Mouse (Mus musculus) intestine, embryonic 15.5 days (tissue): Measurements from ENCODE around the gene Mitf. TPM values are rescaled to one million over a fixed set of nuclear protein-coding genes. Genes with fewer than 3 reads are reported as not detected.
A peak's percentile ranks its signal among the peaks of the same experiment; 100 is the strongest.

Experiments
- ATAC-seq: fragments of 200-750 bp; cut with Nextera tagmentation; 2 replicates; pipeline ENCODE4 v1.8.0; 2017; ENCODE audit warnings: moderate TSS enrichment, moderate library complexity
- H3K27ac ChIP-seq: fragments of 300-500 bp; sonication (generic); 2 replicates; pipeline ENCODE4 v1.5.1; 2015; ENCODE audit warnings: mild to moderate bottlenecking, inconsistent platforms
- H3K27me3 ChIP-seq: fragments of 300-500 bp; sonication (generic); replicated peaks from 2 replicates; pipeline ENCODE4 v1.6.1; 2015; ENCODE audit warnings: inconsistent platforms
- H3K36me3 ChIP-seq: fragments of 300-500 bp; sonication (generic); 2 replicates; pipeline ENCODE4 v1.6.1; 2015; ENCODE audit warnings: inconsistent platforms
- H3K4me1 ChIP-seq: fragments of 300-500 bp; sonication (generic); replicated peaks from 2 replicates; pipeline ENCODE4 v1.6.1; 2015; ENCODE audit warnings: inconsistent platforms
- H3K4me2 ChIP-seq: fragments of 300-500 bp; sonication (generic); replicated peaks from 2 replicates; pipeline ENCODE4 v1.6.1; 2015; ENCODE audit warnings: mild to moderate bottlenecking, inconsistent platforms
- H3K4me3 ChIP-seq: fragments of 300-500 bp; sonication (generic); replicated peaks from 2 replicates; pipeline ENCODE4 v1.5.1; 2015; ENCODE audit warnings: inconsistent platforms
- H3K9ac ChIP-seq: fragments of 300-500 bp; sonication (generic); 2 replicates; pipeline ENCODE4 v1.6.1; 2015; ENCODE audit warnings: inconsistent platforms
- H3K9me3 ChIP-seq: fragments of 300-500 bp; sonication (generic); 2 replicates; pipeline ENCODE4 v1.6.1; 2016; ENCODE audit warnings: inconsistent platforms
- WGBS: fragments of 180-500 bp; shearing (Covaris S2); methylation state at CpG from one replicate; pipeline ENCODE4 v1.1.7; 2015; 5-methylcytosine and 5-hydroxymethylcytosine counted together
- polyA plus RNA-seq: library from polyadenylated mRNA; unstranded; fragments of >200 nt; fragmentation: Nextera tagmentation; extraction: Ambion mirVana; gene quantifications from 2 replicates; pipeline ENCODE4 v1.2.1, GENCODE M21; 2015

Mitf gene
- polyA plus RNA-seq, 1 experiment from 2014 or later: 0.90 TPM

DNA sequence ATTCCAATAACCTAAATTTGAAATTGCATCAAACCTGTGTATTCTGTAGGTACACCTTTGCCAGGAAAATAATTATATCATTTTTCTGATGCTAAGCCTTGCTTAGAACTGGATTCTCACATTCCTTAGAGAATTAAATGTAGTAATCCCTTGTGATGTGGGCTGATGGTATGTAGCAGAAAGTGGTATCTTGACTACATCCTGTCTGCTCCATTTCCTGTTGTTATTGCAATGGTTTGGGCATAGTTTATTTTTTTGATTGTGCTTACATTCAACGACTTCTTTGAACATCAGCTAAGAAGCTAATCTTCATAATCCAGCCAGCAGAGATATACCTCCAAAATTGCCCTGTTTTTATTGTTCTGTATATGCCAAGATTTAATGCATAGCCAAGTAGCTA, 217.0 kb downstream of the Mitf start:
- H3K4me3 ChIP-seq: no peak overlapping the region
- no peak overlapping the region for H3K4me2 ChIP-seq
- H3K9ac ChIP-seq: no peak overlapping the region
- WGBS: 47% methylated on average over 1 of the region's 1 CpGs
- no peaks in the 10 kb centered on the region for H3K9me3 ChIP-seq
- no peaks in the 10 kb centered on the region for H3K36me3 ChIP-seq
- H3K27me3 ChIP-seq: no peaks in the 10 kb centered on the region
- H3K27ac ChIP-seq: no peak overlapping the region
- no peaks in the 10 kb centered on the region for H3K4me1 ChIP-seq
- ATAC-seq: no peak

DNA sequence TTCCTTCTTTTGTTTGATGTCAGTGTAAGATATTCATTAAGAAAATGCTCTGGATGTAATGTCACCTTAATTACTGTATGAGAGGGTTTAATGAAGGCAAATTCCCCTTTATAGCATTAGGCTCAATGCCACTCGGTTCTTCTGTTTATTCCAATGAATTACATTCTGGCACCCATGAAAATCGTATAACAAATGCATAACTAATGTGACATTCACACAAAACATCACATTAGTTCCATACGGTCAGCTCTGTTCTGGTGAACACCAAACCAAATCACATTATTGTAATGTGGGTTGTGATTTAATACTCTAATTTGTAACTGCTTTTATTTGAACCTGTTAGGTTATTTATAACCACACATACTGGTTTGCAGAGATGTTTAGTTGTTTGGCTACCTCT, 231.7 kb downstream of the Mitf start:
- WGBS: 77% methylated on average over 3 of the region's 3 CpGs
- no peak overlapping the region for H3K4me2 ChIP-seq
- H3K9me3 ChIP-seq: no peaks in the 10 kb centered on the region
- H3K27ac ChIP-seq: no peak overlapping the region
- H3K4me1 ChIP-seq: no peaks in the 10 kb centered on the region
- no peaks in the 10 kb centered on the region for H3K36me3 ChIP-seq
- no peak overlapping the region for H3K4me3 ChIP-seq
- H3K27me3 ChIP-seq: no peaks in the 10 kb centered on the region
- no peak for ATAC-seq
- no peak overlapping the region for H3K9ac ChIP-seq

DNA sequence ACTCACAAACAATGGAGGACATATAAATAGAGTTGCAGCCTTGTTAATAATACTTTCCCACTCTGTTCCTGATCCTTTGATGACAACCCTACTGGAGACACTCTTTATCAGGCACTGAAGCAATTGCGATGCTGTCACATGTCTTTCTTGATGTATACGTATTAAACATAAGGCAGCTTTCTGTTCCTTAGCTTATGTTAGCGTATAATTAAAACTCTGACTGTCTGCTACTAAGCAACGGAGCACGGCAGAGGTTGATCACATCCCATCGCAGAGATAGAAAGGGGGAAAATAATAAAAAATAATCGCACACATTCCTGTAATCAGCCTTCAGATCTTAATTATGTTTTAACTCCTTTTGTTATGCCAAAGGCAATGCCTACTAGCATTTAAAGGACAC, 234.9 kb downstream of the Mitf start:
- WGBS: 86% methylated on average over 7 of the region's 7 CpGs
- H3K4me3 ChIP-seq: no peak overlapping the region
- H3K9me3 ChIP-seq: no peaks in the 10 kb centered on the region
- H3K27me3 ChIP-seq: no peaks in the 10 kb centered on the region
- H3K4me1 ChIP-seq: no peaks in the 10 kb centered on the region
- no peak for ATAC-seq
- H3K27ac ChIP-seq: no peak overlapping the region
- no peaks in the 10 kb centered on the region for H3K36me3 ChIP-seq
- H3K9ac ChIP-seq: no peak overlapping the region
- no peak overlapping the region for H3K4me2 ChIP-seq

DNA sequence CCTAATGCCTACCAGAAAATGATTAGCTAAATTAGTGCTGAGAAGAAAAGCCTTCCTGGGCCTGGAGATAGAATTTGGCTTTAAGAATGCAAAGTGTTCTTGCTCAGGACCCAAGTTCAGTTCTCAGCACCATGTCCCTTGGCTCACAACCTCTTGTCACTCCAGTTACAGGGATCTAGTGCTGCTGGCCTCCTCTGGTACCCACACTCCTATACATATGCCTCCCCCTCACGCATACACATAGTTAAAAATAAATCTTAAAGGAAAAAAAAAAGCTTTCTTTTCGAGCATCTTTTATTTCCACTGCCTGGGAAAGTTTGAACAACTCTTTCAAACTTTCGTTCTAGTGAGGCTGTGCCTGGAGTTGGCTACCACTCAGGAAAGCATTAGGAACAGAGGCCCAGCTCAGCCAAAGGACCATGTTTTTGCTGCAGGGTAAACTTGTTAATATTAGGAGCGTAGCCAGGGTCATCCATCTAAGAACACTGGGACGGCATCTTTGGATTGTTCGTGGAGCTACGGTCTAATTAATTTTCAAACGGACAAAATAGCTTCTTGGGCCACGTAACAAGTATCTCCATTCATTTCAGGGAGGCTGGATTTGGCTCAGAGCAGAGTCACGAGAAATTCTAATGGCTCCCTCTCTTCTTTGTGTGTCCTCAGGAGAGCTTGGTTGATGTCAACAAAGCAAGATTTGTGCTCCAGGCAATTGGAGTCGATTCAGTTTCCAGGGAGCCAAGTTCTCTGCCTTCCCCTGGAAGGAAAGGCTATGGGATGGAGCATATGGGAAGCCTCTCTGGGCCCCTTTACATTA, 239.7 kb downstream of the Mitf start:
- Histone ChIP-seq H3K36me3 (no peaks in the 10 kb centered on the region), H3K4me2 (no peak overlapping the region), H3K4me1 (no peaks in the 10 kb centered on the region), H3K9ac (no peak overlapping the region), H3K4me3 (no peak overlapping the region), H3K27ac (0 out of 2 replicates have a peak overlapping the region, but pooled peaks have one; percentile 54), H3K9me3 (no peaks in the 10 kb centered on the region), H3K27me3 (no peaks in the 10 kb centered on the region)
- WGBS: 49% methylated on average over 11 of the region's 11 CpGs
- peak; percentile 79 for ATAC-seq

DNA sequence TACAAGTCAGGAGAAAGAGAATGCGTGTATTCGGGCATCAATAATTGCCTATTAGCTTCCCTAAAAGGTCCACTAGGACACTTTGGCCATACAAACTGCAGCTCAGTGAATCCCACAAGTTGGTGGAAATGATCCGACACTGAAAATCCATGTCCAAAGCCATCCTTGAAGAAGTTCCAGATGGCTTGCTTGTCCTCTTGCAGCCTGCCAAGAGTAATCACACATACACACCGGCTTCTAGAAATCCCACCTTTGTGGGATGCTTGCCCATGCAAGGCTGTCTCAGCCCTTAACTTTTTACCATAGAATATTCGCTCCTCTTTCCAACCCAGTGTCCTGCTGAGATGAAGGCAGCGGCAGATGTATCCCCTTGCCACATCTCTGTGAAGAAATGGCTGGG, 240.9 kb downstream of the Mitf start:
- Histone ChIP-seq H3K4me2 (no peak overlapping the region), H3K27ac (no peak overlapping the region), H3K36me3 (no peaks in the 10 kb centered on the region), H3K4me1 (no peaks in the 10 kb centered on the region), H3K9me3 (no peaks in the 10 kb centered on the region), H3K4me3 (no peak overlapping the region), H3K9ac (no peak overlapping the region), H3K27me3 (no peaks in the 10 kb centered on the region)
- no peak for ATAC-seq
- 70% methylated on average over 6 of the region's 6 CpGs for WGBS

DNA sequence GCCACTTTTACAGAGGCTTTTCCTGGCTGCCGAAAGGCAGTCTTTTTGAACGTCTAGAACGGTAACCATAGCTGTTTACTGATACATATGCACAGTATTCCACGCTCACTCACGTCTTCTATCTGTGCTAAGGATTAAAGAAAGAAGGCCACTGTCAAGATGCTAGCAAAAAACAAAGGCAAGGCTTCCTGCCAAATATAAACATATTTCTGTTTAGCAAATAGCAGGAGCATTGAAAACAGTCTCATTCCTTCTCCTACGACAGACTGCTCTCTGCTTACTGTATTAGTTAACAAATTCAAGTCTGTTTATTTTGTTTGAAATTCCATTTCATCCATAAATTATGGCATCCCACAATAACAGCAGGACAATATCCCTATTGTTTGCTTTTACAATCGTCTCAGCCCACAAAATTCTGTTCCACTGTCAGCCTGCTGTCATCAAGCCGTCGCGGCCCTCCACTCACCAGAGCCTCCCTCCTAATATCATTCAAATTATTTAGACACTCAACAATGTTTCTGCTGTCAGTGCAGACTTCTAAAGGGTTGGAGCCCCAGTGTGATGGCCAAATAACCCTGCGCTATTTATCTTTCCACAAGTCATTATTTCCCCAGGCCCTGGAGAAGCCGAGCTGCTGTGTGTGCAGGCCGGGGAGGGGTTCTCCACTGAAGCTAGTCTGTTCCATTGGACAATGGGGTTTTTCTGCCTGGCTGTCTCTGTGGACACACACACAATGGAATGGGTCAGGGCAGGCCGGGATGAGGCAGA, 242.0 kb downstream of the Mitf start:
- 45% methylated on average over 14 of the region's 14 CpGs for WGBS
- H3K27ac ChIP-seq: no peak overlapping the region

DNA sequence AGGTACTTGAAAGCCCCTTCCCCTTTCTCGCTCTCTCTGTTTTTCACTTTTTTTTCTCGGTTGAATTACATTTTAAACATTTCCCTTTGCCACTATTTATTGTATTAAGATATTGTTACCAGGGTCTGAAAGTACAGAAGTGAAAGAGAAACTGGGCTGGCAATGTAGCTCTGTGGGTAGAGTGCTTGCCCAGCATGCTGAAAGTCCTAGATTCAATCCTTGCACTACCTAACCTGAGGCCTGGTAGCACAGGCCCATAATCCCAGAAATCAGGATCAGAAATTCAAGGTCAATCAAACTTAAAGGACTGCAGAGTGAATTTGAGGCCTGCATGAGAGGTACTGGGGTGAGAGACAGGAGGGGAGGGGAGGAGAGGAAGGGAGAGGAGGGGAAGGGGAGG, 242.7 kb downstream of the Mitf start:
- Histone ChIP-seq H3K4me1 (no peaks in the 10 kb centered on the region), H3K4me2 (no peak overlapping the region), H3K9ac (no peak overlapping the region), H3K27me3 (no peaks in the 10 kb centered on the region), H3K36me3 (no peaks in the 10 kb centered on the region), H3K4me3 (no peak overlapping the region), H3K27ac (no peak overlapping the region), H3K9me3 (no peaks in the 10 kb centered on the region)
- WGBS: 69% methylated on average over 2 of the region's 2 CpGs
- no peak for ATAC-seq

More for the DNA sequence above, 242.0 kb downstream of the Mitf start:
- Histone ChIP-seq H3K27me3 (no peaks in the 10 kb centered on the region), H3K4me2 (no peak overlapping the region), H3K9ac (no peak overlapping the region), H3K4me1 (no peaks in the 10 kb centered on the region), H3K36me3 (no peaks in the 10 kb centered on the region), H3K9me3 (no peaks in the 10 kb centered on the region), H3K4me3 (no peak overlapping the region)
- ATAC-seq: 0 out of 2 replicates have a peak, but pooled peaks have one; percentile 47

DNA sequence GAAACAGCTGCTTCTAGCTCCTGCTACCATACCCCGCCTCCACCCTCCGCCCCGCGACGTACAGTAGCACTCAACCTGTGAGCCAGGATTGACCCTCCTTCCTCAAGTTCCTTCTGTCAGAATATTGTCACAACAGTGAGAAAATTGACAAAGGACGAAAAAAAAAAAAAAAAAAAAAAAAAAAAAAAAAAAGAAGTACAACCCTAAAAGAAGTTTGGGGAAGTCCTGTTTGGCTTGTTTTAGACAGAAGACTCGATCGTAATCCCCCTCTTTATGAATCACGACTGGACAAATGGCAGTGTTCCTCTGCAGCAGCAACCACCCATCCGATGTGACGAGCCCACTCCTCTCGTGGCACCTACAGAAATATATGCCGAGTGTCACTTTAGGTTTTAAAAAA, 255.0 kb downstream of the Mitf start:
- WGBS: 87% methylated on average over 13 of the region's 13 CpGs
- no peaks in the 10 kb centered on the region for H3K27me3 ChIP-seq
- no peaks in the 10 kb centered on the region for H3K9me3 ChIP-seq
- no peaks in the 10 kb centered on the region for H3K36me3 ChIP-seq
- no peak overlapping the region for H3K4me3 ChIP-seq
- no peak overlapping the region for H3K4me2 ChIP-seq
- H3K27ac ChIP-seq: no peak overlapping the region
- H3K4me1 ChIP-seq: no peaks in the 10 kb centered on the region
- ATAC-seq: no peak
- no peak overlapping the region for H3K9ac ChIP-seq

DNA sequence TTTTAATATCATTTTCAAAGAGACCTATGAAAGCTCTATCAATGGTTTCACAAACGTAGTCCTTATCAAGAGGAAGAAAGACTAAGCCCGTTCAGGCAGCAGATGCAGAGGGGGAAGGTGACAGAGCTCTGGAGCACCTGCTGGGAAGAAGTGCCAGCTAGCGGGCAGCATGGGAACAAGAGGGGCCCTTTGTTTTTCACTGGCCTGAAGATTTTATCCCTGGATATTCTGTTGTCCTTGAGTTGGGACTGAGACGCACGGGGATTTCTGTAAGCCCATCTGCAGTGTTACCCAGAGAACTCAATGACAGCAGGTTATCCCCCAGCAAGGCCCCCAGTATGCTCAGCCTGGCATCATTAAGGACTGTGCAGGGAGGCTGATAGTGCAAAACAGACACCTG, 258.1 kb downstream of the Mitf start:
- Histone ChIP-seq H3K4me3 (no peak overlapping the region), H3K9me3 (no peaks in the 10 kb centered on the region), H3K27me3 (no peaks in the 10 kb centered on the region), H3K4me1 (no peaks in the 10 kb centered on the region), H3K9ac (no peak overlapping the region), H3K4me2 (no peak overlapping the region), H3K27ac (no peak overlapping the region), H3K36me3 (no peaks in the 10 kb centered on the region)
- WGBS: 34% methylated on average over 5 of the region's 5 CpGs
- ATAC-seq: no peak

DNA sequence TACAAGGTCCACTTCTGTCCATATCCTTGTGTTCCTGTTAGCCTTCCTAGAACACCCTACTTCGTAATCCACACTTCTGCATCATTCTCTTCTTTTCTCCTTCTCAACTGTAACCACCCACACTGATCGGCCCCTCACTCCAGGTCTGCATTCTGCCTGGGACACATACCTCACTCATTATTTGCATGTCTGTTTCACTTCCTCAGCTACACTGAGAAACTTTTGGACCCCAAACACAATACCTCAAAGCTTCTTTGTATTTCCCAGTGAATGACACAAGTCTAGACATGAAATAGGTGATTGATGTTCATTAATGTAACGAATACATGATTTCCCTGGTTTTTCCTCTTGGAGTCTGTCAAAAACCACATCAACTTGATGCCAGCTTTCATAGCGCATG, 259.6 kb downstream of the Mitf start:
- no peak for ATAC-seq
- Histone ChIP-seq H3K27ac (no peak overlapping the region), H3K36me3 (no peaks in the 10 kb centered on the region), H3K4me2 (no peak overlapping the region), H3K4me1 (no peaks in the 10 kb centered on the region), H3K9me3 (no peaks in the 10 kb centered on the region), H3K27me3 (no peaks in the 10 kb centered on the region), H3K9ac (no peak overlapping the region), H3K4me3 (no peak overlapping the region)
- 87% methylated on average over 4 of the region's 4 CpGs for WGBS
